Mouse (Mus musculus) frontal cortex, postnatal 36 days (tissue): ENCODE results near the gene Josd2.

ENCODE experiments used
- DNase-seq, 2 experiments: peaks; one replicate each; pipeline ENCODE4 v3.0.0; 2022; ENCODE audit warnings: low spot score in 2 of 2

Gene Josd2

GRCm38 (mm10) chr7:44472558-44472885 lies 4.7 kb downstream of the Josd2 start:
- DNase-seq, result no peak

DNA sequence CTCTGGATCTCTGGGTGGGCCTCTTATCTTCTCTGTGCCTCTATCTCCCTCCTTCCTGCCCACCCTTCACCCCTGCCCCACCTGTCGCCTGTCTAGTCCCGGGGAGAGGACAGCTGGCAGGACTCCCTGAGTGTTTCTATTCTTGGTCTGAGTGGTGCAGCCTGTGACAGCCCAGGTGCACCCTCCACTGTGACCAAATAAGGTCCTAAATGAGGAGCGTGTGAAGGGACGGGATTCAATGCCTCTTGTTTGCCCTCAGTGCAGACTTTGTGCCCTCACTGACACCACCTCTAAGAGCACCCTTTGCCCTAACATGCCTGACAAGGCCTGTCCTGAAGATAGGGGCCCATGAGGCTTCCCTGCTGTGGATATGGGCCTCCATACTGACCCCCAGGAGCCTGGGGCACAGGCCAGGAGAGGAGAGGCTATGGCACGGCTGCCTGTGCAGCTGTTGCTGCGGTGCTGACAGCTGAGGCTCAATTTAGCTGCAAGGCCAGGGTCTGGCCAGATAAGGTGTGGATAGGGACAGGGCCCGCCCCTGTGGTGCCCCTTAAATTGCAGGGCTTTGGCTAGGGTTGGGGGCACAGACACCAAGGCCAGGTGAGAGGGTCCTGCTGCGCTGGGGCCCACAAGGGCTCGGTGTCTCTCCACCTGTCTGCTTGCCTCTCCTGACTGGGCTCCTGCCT lies 5.3 kb downstream of the Josd2 start:
- no peak for DNase-seq

DNA sequence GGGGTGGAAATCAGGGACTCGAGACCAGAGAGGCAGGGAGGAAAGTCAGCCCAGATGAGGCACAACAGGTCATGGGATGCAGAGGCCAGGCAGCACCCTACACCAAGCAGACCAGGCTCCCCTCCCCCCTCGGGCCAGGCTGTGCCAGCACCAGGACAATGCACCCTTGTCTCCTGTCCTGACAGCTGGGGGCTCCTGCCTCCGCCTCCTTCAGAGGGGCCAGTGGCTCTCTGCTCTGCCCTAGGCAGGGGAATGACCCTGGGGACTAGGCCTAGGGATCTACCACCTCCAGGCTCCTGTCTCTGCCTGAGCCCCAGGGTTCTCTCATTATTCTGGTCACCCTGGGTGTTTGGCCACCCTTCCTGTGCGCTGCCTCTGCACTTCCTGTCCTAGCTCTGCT lies 6.6 kb downstream of the Josd2 start:
- peak in 1 of 2 experiments; percentile 70 for DNase-seq

DNA sequence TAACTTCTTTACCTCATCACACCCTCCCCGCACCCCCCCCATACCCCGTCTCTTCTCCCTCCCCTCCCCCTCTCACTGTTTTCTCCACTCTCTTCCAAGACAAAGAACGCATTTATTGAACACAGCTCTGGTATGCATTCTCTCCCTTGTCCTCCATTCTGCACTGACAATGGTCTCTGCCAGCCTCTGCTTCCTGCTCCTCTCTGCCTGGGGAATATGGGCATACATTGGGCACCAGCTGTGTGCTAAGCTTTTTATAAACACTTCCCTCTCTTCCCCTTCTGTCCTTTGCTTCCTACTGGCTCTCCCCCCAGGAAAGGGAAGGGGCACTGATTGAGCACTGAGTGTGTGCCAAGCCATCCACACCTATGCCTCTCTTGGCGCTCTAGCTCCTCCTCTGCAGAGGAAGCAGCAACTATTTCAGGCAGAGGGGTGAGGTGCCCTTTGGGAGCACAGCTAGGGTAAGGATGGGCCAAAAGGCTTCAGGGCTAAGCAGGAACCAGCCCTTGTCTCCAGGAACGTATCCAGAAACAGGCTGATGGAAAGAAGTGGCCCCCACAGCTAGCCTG lies 7.3 kb downstream of the Josd2 start:
- no peak for DNase-seq

DNA sequence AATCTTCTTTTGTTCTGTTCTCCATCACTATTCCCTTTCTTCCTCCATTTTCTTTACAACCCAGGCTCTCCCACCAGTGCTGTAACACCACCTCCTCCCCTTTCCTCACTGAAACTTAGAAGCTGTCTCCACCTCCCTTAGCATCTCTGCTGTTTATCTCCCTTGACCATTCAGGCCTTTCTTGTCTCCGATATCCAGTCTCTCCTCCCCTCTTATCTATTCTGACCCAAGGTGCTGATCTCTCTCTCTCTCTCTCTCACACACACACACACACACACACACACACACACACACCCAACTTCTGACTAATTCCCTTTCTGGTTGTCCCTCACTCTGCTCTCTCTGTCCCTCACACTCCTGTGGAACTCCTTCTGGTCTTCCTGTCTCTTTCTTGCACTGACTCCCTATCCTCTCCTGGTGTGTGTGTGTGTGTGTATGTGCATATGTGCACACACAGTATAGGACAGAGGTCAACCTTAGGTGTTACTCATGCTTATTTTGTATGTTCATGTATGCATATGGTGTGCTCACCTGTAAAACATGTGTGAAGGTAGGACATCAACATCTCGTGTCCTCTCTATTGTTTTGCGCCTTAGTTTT lies 15.2 kb downstream of the Josd2 start:
- no peak for DNase-seq

- DNase-seq, result no peak
Measured at GRCm38 (mm10) chr7:44484109-44484508, 16.3 kb downstream of the Josd2 start.

- peak; percentile 87 to 88 for DNase-seq
Measured at GRCm38 (mm10) chr7:44484841-44485571, 17.2 kb downstream of the Josd2 start.

- no peak for DNase-seq
Measured at GRCm38 (mm10) chr7:44485572-44486195, 17.9 kb downstream of the Josd2 start.

DNA sequence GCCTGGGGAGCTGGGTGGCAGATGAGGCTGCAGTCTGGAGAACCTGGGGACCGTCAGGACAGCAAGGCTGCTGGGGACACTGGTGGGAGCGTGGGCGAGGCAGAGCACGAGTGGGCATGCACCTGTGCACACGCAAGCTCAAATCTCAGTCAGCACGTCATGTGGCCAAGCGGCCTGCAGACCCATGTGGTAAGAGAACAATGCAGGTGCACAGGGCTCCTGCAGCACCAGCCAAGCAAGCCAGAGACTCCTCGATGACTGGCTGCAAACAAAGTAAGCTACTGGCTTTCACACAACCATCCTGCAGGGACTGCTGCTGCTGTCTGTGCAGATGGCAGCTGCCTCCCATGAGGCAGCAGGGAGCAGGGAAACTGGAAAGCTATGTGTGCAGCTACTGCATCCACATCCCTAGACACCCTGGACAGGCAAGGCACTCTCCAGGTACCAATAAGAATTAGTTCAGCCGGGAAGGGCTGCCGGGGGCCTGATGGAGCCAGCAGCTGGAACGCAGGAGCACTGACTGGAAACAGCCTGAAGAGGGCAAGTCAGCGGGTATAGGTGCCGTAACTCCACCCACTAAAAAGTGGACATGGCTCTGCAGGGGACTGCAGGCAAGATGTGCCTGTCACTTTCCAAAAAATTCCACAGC lies 19.3 kb downstream of the Josd2 start:
- no peak for DNase-seq

- no peak for DNase-seq
Measured at GRCm38 (mm10) chr7:44487936-44488335, 20.2 kb downstream of the Josd2 start.

DNA sequence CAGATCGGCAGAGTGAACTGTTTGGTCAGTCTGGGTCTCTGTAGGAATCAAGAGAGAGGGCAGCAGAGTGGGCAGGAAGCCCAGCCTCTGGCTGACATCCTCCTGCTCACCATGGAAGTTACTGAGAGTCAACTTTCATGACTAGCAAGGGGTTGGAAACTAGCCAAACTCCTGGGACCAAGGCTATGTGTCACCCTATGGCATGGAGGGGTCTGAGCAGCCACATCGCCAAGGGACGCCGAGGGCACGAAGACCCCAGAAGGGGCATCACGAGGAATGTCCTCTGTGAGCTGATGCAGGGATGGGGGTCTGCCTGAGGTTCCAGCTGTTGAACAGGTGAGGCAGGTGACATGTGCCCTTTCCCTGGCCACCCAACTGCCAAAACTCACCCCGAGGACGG lies 20.8 kb downstream of the Josd2 start:
- DNase-seq, result no peak

DNA sequence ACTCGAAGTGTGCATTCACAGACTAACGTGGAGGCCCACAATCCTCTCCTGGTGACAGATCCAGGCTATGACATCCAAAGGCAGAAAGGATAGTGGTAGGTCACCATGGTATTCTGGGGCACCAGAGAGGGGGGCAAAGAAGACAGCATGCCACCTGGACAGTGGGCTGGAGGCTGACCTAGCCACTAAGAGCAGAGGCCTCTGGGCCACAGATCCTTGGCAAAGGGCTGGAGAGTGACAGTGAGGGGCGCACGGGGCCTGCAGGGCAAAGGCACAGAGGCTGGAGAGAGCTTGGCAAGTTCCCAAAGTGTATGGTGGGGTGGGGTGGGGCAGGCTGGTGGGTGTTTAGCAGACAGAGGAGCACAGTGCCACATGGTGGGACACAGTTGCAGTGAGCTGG lies 22.5 kb downstream of the Josd2 start:
- DNase-seq, result no peak

- DNase-seq, result no peak
Measured at GRCm38 (mm10) chr7:44491391-44491790, 23.6 kb downstream of the Josd2 start.

DNA sequence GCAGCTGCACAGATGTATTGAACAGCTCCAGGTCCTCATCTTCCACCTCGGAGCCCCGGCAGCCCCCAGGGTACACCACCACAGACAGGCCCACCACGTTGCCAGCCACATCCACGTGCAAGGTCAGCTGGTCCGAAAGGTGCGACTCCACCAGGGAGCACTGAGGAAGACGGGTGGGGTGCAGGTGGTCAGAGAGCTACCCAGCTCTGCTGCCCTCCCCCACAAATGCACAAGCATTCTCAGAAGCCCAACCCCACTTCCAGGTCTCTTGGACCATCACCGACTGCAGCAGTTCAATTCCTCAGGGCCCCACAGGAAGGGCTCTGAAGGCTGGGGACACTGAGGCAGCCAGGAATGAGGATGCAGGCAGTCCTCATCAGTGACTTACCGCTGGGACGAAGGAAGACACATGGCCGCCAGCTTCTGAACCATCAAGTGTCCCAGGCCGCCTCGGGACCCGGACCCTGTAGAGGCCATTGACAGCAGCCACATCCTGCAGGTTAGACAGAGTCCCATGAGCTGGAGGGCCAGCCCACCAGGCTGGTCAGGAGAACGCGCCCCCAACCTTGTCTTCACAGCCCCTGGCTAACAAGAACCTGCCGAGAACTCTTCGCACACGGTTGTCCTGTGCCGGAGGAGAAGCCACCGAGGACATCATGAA lies 24.5 kb downstream of the Josd2 start:
- DNase-seq, result no peak

GRCm38 (mm10) chr7:44494681-44495080 lies 26.9 kb downstream of the Josd2 start:
- DNase-seq, result no peak

DNA sequence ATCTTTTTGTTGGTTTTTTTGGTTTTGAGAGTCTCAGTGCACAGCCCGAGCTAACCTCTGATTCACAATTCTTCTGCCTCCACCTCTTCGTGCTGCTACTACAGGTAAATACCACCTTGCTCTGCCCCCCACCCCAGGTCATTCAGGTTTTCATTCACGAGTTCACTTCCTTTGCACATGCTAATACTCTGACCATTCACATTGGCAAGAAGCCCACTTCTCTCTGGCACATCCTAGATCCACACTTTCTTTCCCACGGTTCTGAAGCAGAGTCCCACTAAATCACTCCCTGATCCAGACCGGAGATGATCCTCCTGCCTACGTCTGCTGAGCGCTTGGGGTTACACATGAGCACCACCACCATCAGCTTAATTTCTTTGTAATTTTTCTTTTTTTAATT lies 27.3 kb downstream of the Josd2 start:
- no peak for DNase-seq

GRCm38 (mm10) chr7:44495992-44496770 lies 28.4 kb downstream of the Josd2 start, which contains the start of the genes Emc10 and Fam71e1:
Gene Emc10, minus strand, starts transcription at chr7:44496529.
Gene Fam71e1, plus strand, starts transcription at chr7:44496581.
- DNase-seq, result peak; percentile 99

DNA sequence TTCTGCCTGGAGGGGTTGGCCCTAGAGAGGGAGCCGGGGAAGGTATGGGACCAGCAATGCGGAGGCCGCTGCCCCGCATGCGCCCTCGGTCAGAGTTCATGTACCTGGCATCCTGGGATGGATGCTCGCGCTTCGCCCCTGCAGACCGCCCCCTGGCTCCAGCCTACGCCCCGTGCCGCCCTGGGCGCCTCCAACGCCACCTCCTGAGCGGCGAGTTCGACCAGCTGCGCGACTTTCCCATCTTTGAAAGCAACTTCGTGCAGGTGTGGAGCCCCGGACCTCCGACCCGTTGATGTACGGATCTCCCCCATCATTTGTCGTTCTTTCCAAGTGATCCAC lies 29.0 kb downstream of the Josd2 start:
- no peak for DNase-seq

- no peak for DNase-seq
Measured at GRCm38 (mm10) chr7:44497361-44498055, 29.7 kb downstream of the Josd2 start.

GRCm38 (mm10) chr7:44498922-44499321 lies 31.1 kb downstream of the Josd2 start:
- no peak for DNase-seq
